Mouse (Mus musculus) embryonic facial prominence, embryonic 12.5 days (tissue): ENCODE results near the gene Pptc7. TPM values are rescaled to one million over a fixed set of nuclear protein-coding genes. Genes with fewer than 3 reads are reported as not detected.
"Not testable (repeated sequence)": the region's sequence is repeated elsewhere in the genome, so short reads cannot be mapped to it uniquely, and the experiment has no call there.

Experiments used
- ATAC-seq: fragments of 200-750 bp; cut with Nextera tagmentation; 2 replicates; pipeline ENCODE4 v1.8.0; 2017; ENCODE audit not compliant: insufficient number of reproducible peaks, insufficient read depth, low FRiP score, low TSS enrichment
- H3K27ac ChIP-seq: fragments of 300-500 bp; sonication (generic); 2 replicates; pipeline ENCODE4 v1.5.1; 2016; ENCODE audit warnings: mild to moderate bottlenecking
- H3K27me3 ChIP-seq: fragments of 300-500 bp; sonication (generic); 2 replicates; pipeline ENCODE4 v1.6.1; 2016; ENCODE audit warnings: mild to moderate bottlenecking, moderate library complexity
- H3K36me3 ChIP-seq: fragments of 300-500 bp; sonication (generic); 2 replicates; pipeline ENCODE4 v1.6.1; 2016; ENCODE audit warnings: mild to moderate bottlenecking
- H3K4me1 ChIP-seq: fragments of 300-500 bp; sonication (generic); 2 replicates; pipeline ENCODE4 v1.6.1; 2016
- H3K4me2 ChIP-seq: fragments of 300-500 bp; sonication (generic); replicated peaks from 2 replicates; pipeline ENCODE4 v1.6.1; 2016; ENCODE audit warnings: mild to moderate bottlenecking, moderate library complexity
- H3K4me3 ChIP-seq: fragments of 300-500 bp; sonication (generic); 2 replicates; pipeline ENCODE4 v1.5.1; 2016; ENCODE audit warnings: mild to moderate bottlenecking
- H3K9ac ChIP-seq: fragments of 300-500 bp; sonication (generic); 2 replicates; pipeline ENCODE4 v1.6.1; 2016; ENCODE audit warnings: mild to moderate bottlenecking, moderate library complexity
- H3K9me3 ChIP-seq: fragments of 300-500 bp; sonication (generic); 2 replicates; pipeline ENCODE4 v1.6.1; 2016; ENCODE audit warnings: mild to moderate bottlenecking, moderate library complexity
- WGBS: fragments of 180-500 bp; shearing (Covaris S2); methylation state at CpG from one replicate; pipeline ENCODE4 v1.1.7; 2016; 5-methylcytosine and 5-hydroxymethylcytosine counted together
- polyA plus RNA-seq: library from polyadenylated mRNA; unstranded; fragments of >200 nt; fragmentation: Nextera tagmentation; extraction: Ambion mirVana; gene quantifications from 2 replicates; pipeline ENCODE4 v1.2.1, GENCODE M21; 2016

The Pptc7 gene
- polyA plus RNA-seq, 1 experiment from 2014 or later, result 11.9 TPM

DNA sequence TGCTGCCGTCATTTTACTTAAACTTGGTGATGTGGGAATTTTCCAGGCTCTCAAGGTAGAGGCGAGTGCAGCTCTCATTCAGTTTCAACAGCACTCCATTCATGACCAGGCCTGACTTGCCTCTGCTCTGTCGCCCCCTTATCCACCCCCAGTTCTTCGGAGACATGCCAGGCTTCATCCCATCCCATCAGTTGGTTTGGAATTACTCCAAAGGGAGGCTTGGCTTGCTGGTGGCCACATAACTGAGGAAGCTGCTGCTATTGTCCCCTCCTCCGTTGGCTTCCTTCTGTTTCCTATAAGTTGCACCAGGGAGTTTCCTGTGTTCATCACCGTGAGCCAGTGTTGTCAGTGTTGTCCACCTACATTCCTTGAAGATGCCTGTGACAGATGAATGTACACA, 20.4 kb downstream of the Pptc7 start:
- no peak overlapping the region for H3K4me3 ChIP-seq
- WGBS, result 80% methylated on average over 6 of the region's 6 CpGs
- no peaks in the 10 kb centered on the region for H3K36me3 ChIP-seq
- H3K27ac ChIP-seq, result 0 out of 2 replicates have a peak overlapping the region, but pooled peaks have one; percentile 19
- H3K4me1 ChIP-seq, result peaks cover 33% of the 10 kb centered on the region
- H3K4me2 ChIP-seq, result no peak overlapping the region
- no peaks in the 10 kb centered on the region for H3K9me3 ChIP-seq
- no peaks in the 10 kb centered on the region for H3K27me3 ChIP-seq
- ATAC-seq, result no peak
- no peak overlapping the region for H3K9ac ChIP-seq

DNA sequence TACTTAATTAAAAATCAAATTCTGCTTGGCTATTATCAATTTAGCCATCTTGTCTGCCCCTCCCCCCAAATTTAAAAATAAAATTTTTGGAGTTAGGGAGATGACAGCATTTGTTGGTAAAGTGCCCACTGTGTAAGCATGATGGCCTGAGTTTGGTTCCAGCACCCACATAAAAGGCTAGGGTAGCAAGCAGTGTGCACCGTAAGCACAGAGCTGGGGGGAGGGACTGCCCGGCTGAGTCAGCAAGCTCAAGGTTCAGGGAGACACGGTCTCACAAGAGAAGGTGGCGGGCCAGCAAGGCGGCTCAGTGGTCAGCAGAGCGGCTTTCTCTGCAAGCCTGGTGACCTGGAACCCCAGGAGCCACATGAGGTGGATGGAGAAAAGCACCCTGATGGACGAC, 21.3 kb downstream of the Pptc7 start:
- peaks cover 30% of the 10 kb centered on the region for H3K4me1 ChIP-seq
- no peak for ATAC-seq
- no peak overlapping the region for H3K27ac ChIP-seq
- no peaks in the 10 kb centered on the region for H3K36me3 ChIP-seq
- no peak overlapping the region for H3K9ac ChIP-seq
- H3K9me3 ChIP-seq, result no peaks in the 10 kb centered on the region
- 86% methylated on average over 7 of the region's 7 CpGs for WGBS
- no peaks in the 10 kb centered on the region for H3K27me3 ChIP-seq
- H3K4me3 ChIP-seq, result no peak overlapping the region
- H3K4me2 ChIP-seq, result no peak overlapping the region

DNA sequence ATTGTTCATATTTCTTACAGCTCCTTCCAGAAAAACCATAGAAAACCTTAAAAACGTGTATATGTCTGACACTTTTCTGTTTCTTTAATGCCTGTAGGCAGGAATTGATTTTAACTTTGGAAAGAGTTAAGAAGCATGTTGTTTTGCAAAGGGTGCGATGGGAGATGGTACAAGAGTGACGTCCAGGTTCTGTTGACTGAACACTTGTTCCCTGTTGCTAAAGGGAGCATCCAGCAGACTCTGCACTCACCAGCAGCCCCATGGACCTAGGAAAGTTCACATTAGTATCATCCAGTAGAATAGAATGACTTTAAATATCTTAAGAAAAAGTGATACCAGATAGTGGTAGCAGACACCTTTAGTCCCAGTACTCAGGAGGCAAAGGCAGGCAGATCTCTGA, 22.4 kb downstream of the Pptc7 start:
- Histone ChIP-seq H3K4me3 (no peak overlapping the region), H3K4me2 (no peak overlapping the region), H3K27ac (no peak overlapping the region), H3K36me3 (peaks cover 4% of the 10 kb centered on the region; the same call in 1 of the 2 replicates), H3K27me3 (no peaks in the 10 kb centered on the region), H3K9me3 (no peaks in the 10 kb centered on the region), H3K9ac (no peak overlapping the region), H3K4me1 (peaks cover 30% of the 10 kb centered on the region)
- no peak for ATAC-seq
- 81% methylated on average over 3 of the region's 3 CpGs for WGBS

DNA sequence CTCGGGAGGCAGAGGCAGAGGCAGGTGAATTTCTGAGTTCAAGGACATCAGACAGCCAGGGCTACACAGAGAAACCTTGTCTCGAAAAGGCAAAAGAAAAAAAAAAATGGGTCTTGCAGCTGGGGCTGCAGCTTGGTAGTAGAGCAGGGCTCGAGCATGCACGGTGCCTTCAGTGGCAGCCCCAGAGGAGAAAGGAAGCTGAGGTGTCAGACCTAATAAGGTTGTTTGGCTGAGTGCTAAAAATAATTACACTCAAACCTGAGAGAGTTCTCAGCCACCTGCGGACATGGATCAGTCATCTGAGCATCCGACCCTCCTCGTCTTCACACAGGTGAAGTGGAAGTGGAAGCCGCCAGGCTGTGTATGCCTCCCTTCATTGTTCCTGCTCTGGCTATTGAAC, 26.5 kb downstream of the Pptc7 start:
- Histone ChIP-seq H3K9ac (no peak overlapping the region), H3K4me1 (0 out of 2 replicates have a peak, but pooled peaks cover 6% of the 10 kb centered on the region), H3K4me3 (no peak overlapping the region), H3K27me3 (no peaks in the 10 kb centered on the region), H3K4me2 (no peak overlapping the region), H3K9me3 (no peaks in the 10 kb centered on the region), H3K27ac (no peak overlapping the region; the same call in 1 of the 2 replicates), H3K36me3 (peaks cover 23% of the 10 kb centered on the region)
- no peak for ATAC-seq
- WGBS, result 85% methylated on average over 8 of the region's 8 CpGs

GRCm38 (mm10) chr5:122311692-122312091, 27.5 kb downstream of the Pptc7 start:
- Histone ChIP-seq H3K27ac (no peak overlapping the region), H3K36me3 (peaks cover 25% of the 10 kb centered on the region), H3K4me3 (no peak overlapping the region), H3K9ac (no peak overlapping the region), H3K4me2 (no peak overlapping the region), H3K9me3 (no peaks in the 10 kb centered on the region), H3K27me3 (no peaks in the 10 kb centered on the region), H3K4me1 (0 out of 2 replicates have a peak, but pooled peaks cover 6% of the 10 kb centered on the region)
- 71% methylated on average over 7 of the region's 7 CpGs for WGBS
- ATAC-seq, result no peak

DNA sequence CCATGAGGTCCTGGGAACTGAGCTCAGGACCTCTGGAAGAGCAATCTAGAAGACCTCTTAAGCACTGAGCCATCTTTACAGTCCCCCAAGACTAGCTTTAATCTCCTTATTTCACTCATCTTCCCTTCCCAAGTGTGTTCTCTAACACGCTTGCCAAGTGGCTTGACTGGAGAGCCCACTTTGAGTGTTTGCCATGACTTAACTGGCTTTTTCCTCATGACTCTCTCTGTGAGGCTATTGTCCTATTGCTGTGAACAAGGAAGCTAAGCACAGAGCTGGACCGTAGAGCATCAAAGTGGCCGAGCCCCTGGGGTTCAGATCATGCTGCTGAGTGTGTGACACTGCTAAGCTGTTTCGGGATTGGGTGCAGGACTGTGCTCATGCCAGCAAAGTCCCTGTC, 28.2 kb downstream of the Pptc7 start:
- Histone ChIP-seq H3K4me1 (0 out of 2 replicates have a peak, but pooled peaks cover 6% of the 10 kb centered on the region), H3K9ac (no peak overlapping the region), H3K27ac (no peak overlapping the region), H3K27me3 (no peaks in the 10 kb centered on the region), H3K4me2 (no peak overlapping the region), H3K36me3 (peaks cover 28% of the 10 kb centered on the region), H3K9me3 (no peaks in the 10 kb centered on the region), H3K4me3 (no peak overlapping the region)
- ATAC-seq, result no peak
- 95% methylated on average over 4 of the region's 4 CpGs for WGBS

DNA sequence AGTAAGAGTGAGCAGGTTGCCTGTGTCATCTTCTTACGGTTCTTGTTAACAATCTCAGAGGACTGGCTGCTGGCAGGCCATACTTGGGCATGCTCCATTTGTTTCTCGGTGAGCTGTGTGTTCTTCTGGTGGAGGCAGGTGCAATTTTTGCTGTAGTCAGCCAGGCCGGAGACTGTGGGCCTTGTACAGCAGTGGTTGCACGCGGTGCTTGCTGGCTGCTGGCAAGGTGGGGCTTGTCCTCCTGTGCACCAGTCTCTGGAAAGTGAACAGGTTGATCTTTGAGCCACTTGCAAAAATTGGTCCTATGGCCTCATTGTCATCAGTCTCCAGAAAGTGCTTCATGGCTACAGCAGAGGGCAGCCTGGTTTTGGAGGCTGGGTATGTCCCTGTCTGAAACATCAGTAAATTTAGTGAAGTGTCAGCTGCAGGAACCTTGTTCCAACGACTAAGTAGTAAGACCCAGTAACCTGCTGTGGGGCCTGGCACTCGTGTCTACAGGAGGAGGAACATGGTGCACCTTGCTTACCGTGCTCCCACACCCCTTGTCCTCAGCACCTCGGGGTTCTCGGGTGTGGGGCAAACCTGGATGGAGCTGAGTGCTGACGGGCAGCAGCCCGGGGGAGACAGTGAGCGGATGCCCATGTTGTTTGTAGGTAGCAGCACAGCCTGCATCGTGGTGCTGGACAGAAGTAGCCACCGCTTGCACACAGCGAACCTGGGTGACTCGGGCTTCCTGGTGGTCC, 28.9 kb downstream of the Pptc7 start:
- H3K4me1 ChIP-seq, result 0 out of 2 replicates have a peak, but pooled peaks cover 6% of the 10 kb centered on the region
- no peak overlapping the region for H3K27ac ChIP-seq
- WGBS, result 93% methylated on average over 17 of the region's 17 CpGs
- no peaks in the 10 kb centered on the region for H3K9me3 ChIP-seq
- ATAC-seq, result no peak
- H3K4me2 ChIP-seq, result no peak overlapping the region
- no peak overlapping the region for H3K4me3 ChIP-seq
- H3K36me3 ChIP-seq, result peaks cover 36% of the 10 kb centered on the region
- no peak overlapping the region for H3K9ac ChIP-seq
- H3K27me3 ChIP-seq, result no peaks in the 10 kb centered on the region

DNA sequence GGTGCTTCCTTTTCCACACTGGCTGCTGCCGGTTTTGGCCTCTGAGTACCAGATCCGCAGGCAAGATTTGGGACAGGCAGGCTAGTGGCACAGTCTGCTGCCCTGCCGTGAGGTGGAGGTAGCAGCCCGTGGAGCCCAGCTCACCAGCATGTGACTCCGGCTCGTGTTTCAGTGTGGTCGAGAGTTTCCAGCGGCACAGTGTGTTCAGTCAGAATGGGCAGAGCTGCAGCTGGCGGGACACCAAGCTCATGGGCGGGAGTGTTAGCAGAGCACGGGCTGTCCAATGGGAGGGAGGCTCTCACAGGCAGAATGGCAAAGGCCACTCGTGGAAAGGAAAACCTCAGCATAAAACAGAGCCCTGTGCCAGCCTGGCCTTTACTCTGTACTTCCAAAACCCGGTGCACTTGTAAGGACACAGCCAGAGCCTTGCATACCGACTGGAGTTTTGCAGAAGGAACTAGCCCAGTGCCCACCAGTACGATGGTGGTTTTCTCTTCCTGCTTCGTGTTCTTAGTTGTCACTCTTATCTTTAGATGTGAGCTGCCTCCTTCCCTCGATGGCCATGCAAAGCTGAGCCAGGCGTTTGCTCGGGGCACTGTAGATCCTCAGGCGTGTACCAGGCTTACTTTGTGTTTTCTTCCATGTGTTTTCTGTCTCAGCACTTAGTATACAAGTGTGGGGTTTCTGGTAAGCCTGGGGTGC, 31.0 kb downstream of the Pptc7 start:
- Histone ChIP-seq H3K4me2 (no peak overlapping the region), H3K27ac (no peak overlapping the region), H3K9me3 (no peaks in the 10 kb centered on the region), H3K27me3 (no peaks in the 10 kb centered on the region), H3K4me3 (no peak overlapping the region), H3K9ac (no peak overlapping the region), H3K4me1 (0 out of 2 replicates have a peak, but pooled peaks cover 6% of the 10 kb centered on the region), H3K36me3 (peaks cover 46% of the 10 kb centered on the region)
- WGBS, result 63% methylated on average over 20 of the region's 20 CpGs
- peak; percentile 79 for ATAC-seq

- no peaks in the 10 kb centered on the region for H3K27me3 ChIP-seq
- H3K4me2 ChIP-seq, result no peak overlapping the region
- 79% methylated on average over 11 of the region's 11 CpGs for WGBS
- H3K36me3 ChIP-seq, result peaks cover 50% of the 10 kb centered on the region
- H3K9me3 ChIP-seq, result no peaks in the 10 kb centered on the region
- H3K27ac ChIP-seq, result no peak overlapping the region
- 0 out of 2 replicates have a peak, but pooled peaks cover 6% of the 10 kb centered on the region for H3K4me1 ChIP-seq
- ATAC-seq, result no peak
- H3K9ac ChIP-seq, result no peak overlapping the region
- no peak overlapping the region for H3K4me3 ChIP-seq
These were observed 33.3 kb downstream of the Pptc7 start for GRCm38 (mm10) chr5:122317329-122318045.

GRCm38 (mm10) chr5:122318100-122318499, 33.9 kb downstream of the Pptc7 start:
- H3K4me2 ChIP-seq, result no peak overlapping the region
- WGBS, result 76% methylated on average over 3 of the region's 3 CpGs
- no peaks in the 10 kb centered on the region for H3K27me3 ChIP-seq
- H3K4me1 ChIP-seq, result 0 out of 2 replicates have a peak, but pooled peaks cover 6% of the 10 kb centered on the region
- no peak overlapping the region for H3K27ac ChIP-seq
- no peaks in the 10 kb centered on the region for H3K9me3 ChIP-seq
- H3K4me3 ChIP-seq, result no peak overlapping the region
- H3K9ac ChIP-seq, result no peak overlapping the region
- H3K36me3 ChIP-seq, result peaks cover 48% of the 10 kb centered on the region
- ATAC-seq, result no peak

GRCm38 (mm10) chr5:122318976-122319375, 34.8 kb downstream of the Pptc7 start:
- H3K9me3 ChIP-seq, H3K4me1 ChIP-seq, H3K9ac ChIP-seq, H3K27ac ChIP-seq, H3K4me3 ChIP-seq, H3K27me3 ChIP-seq, ATAC-seq, H3K4me2 ChIP-seq: not testable (repeated sequence)
- H3K36me3 ChIP-seq, result peaks cover 42% of the 10 kb centered on the region
- 74% methylated on average over 3 of the region's 3 CpGs for WGBS
